Mouse (Mus musculus): Measurements from ENCODE around the gene Mthfd1l. TPM values are rescaled to one million over a fixed set of nuclear protein-coding genes. Genes with fewer than 3 reads are reported as not detected.

Gene Mthfd1l
- polyA plus RNA-seq, 1 experiment: 5.6 TPM

DNA sequence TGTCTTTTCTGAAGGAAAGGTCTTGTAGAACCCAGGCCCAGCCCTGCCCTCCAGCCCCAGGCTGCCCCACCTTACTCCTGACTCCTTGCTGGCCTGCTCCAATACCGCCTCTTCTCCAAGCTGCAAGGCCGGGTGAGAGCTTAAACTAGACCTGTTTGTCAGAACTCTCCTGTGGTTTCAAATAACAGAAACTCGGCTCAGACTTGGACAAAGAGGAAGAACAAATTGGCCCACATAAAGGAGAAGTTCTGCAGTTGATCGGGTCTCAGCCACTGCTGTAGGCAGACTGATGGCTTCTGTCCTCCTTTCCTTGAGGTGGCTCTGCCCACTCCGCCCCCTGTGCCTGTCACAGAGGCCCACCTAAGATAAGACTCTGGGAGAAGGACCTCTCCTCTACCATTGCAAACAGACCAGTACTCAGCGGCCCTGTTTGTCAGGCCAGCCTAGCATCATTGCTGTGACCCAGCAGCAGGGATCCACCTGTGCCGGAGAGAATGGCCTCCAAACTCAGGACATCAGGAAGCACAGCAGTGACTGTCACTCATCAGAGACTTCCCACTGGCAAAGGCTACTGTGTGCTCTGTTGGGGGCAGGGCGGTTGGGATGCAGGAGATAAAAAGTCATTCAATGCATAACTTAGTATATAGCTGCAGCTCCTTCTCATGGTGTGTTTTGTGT, 153.6 kb downstream of the Mthfd1l start:
- TF ChIP-seq CTCF (IDR thresholded peaks at IDR 0.05; ENCODE audit: low read depth, low read length) (no peak), POLR2A (IDR thresholded peaks at IDR 0.05; ENCODE audit: borderline replicate concordance, low read depth, low read length) (no peak)
- H3K4me1 ChIP-seq (ENCODE audit: control insufficient read depth, insufficient read depth, low read length): peaks cover 15% of the 10 kb centered on the region
- H3K27ac ChIP-seq (ENCODE audit: insufficient read depth, low read depth, low read length): peak overlapping the region; percentile 17; the same call in 1 of the 2 replicates
- no peak overlapping the region for H3K4me3 ChIP-seq (ENCODE audit: insufficient read depth, low read length)

DNA sequence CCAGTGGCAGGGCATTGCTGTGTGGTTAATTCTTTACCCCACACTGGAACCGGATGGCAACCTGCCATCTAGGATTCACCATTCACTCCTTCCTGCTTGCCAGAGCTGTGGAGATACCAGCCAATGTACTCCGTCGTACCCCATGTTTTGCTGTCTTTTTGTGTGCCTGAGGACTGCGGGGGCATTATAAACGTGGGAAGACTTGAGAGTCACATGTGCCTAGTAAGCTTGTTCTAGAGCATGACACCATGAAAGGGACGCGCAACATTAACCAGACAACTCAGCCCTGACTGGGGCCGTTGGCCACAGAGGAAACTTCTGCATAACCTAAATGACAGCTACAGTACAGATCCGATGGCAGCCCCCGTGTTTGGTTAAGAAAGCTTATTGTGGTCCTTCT, 155.5 kb downstream of the Mthfd1l start:
- H3K27ac ChIP-seq (ENCODE audit: insufficient read depth, low read depth, low read length): no peak overlapping the region
- H3K4me1 ChIP-seq (ENCODE audit: control insufficient read depth, insufficient read depth, low read length): peaks cover 7% of the 10 kb centered on the region
- TF ChIP-seq CTCF (IDR thresholded peaks at IDR 0.05; ENCODE audit: low read depth, low read length): no peak
- TF ChIP-seq POLR2A (IDR thresholded peaks at IDR 0.05; ENCODE audit: borderline replicate concordance, low read depth, low read length): no peak
- no peak overlapping the region for H3K4me3 ChIP-seq (ENCODE audit: insufficient read depth, low read length)

DNA sequence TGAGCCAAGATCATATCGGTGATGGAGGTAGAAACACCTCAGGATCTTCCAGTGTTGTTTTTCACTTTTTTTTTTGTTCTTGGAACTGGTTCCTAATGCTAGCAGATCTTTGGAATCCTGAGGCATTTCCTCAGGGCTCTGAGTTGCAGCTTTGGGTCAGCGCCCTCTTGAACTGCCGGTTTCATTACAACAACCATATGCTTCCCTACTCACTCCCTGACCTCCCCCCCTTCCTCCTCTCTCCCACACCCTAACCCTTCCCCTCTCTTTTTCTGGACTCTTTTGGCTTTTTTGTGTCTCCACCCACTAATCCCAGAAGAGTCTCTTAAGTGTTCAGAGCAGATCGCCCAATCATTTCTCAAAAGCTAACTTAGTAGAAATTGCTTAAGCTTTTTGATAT, 156.0 kb downstream of the Mthfd1l start:
- H3K4me1 ChIP-seq (ENCODE audit: control insufficient read depth, insufficient read depth, low read length): peaks cover 7% of the 10 kb centered on the region
- no peak overlapping the region for H3K27ac ChIP-seq (ENCODE audit: insufficient read depth, low read depth, low read length)
- TF ChIP-seq POLR2A (IDR thresholded peaks at IDR 0.05; ENCODE audit: borderline replicate concordance, low read depth, low read length): no peak
- TF ChIP-seq CTCF (IDR thresholded peaks at IDR 0.05; ENCODE audit: low read depth, low read length): no peak
- H3K4me3 ChIP-seq (ENCODE audit: insufficient read depth, low read length): no peak overlapping the region

DNA sequence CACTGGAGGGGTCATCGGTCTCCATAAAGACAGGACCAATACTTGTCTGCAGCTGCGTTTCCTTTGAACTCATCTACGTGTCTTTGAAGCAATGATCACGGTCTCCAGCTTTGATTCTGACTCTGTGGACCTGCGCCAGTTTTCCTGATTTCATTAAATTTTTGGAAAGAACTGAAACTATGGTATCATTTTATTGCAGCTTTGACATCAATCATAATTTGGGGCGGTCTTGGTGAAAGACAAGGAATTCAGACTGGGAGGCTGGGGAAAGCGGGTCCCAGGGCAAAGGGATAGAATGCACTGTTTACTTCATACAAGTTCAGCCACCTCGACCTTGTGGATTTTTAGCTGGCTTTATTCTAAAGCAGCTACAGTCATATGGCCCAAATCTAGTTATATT, 156.5 kb downstream of the Mthfd1l start:
- no peak for TF ChIP-seq POLR2A (IDR thresholded peaks at IDR 0.05; ENCODE audit: borderline replicate concordance, low read depth, low read length)
- no peak for TF ChIP-seq CTCF (IDR thresholded peaks at IDR 0.05; ENCODE audit: low read depth, low read length)
- Histone ChIP-seq H3K4me1 (ENCODE audit: control insufficient read depth, insufficient read depth, low read length) (peaks cover 7% of the 10 kb centered on the region), H3K27ac (ENCODE audit: insufficient read depth, low read depth, low read length) (no peak overlapping the region), H3K4me3 (ENCODE audit: insufficient read depth, low read length) (no peak overlapping the region)

DNA sequence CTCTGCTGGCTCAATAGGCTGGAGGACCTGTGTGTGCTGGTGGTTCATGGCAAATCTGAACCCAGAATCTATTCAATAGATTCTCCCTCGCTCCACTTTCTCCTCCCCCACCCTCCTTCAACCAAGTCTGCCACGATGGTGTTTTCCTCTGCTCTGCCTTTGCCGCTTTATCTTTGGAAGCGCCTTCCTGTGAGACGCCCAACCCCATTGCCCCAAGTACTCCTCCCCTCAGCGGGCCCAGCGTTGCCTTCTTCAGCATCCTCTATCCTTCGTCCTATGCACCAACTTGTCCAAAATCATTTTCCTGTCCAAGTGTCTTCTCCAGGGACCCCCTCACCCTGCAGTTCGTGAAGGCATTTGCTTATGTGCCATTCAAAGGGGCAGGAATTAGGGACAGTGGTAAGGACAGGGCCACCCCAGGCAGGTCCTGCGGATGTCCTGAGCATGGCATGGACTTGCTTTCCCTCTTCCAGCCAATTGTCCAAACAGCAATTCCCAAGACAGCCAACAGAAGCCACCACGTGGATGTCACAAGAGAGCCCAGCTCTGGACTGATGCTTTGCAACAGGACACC, 157.2 kb downstream of the Mthfd1l start:
- Histone ChIP-seq H3K4me3 (ENCODE audit: insufficient read depth, low read length) (no peak overlapping the region), H3K4me1 (ENCODE audit: control insufficient read depth, insufficient read depth, low read length) (peaks cover 7% of the 10 kb centered on the region), H3K27ac (ENCODE audit: insufficient read depth, low read depth, low read length) (no peak overlapping the region)
- TF ChIP-seq CTCF (IDR thresholded peaks at IDR 0.05; ENCODE audit: low read depth, low read length) (no peak), POLR2A (IDR thresholded peaks at IDR 0.05; ENCODE audit: borderline replicate concordance, low read depth, low read length) (no peak)

DNA sequence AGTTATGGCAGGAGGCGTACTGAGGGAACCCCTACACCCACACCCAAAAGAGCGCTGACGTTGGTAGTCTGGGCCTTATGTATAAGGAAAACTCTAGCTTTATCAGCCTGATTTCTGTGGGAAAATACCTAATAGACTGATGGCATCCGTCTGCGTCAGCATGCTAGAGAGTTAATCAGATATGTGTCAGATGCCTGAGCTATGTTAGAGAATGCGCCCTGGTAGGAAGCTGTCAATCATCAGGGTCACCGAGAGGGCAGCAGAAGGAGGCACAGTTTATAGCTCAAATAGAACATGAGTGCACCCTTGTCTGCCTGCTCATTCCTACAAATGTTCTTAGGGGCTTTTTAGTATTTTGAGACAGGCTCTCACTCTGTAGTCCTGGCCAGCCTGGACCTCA, 159.8 kb downstream of the Mthfd1l start:
- Histone ChIP-seq H3K4me3 (ENCODE audit: insufficient read depth, low read length) (no peak overlapping the region), H3K4me1 (ENCODE audit: control insufficient read depth, insufficient read depth, low read length) (no peaks in the 10 kb centered on the region), H3K27ac (ENCODE audit: insufficient read depth, low read depth, low read length) (no peak overlapping the region)
- no peak for TF ChIP-seq CTCF (IDR thresholded peaks at IDR 0.05; ENCODE audit: low read depth, low read length)
- no peak for TF ChIP-seq POLR2A (IDR thresholded peaks at IDR 0.05; ENCODE audit: borderline replicate concordance, low read depth, low read length)

DNA sequence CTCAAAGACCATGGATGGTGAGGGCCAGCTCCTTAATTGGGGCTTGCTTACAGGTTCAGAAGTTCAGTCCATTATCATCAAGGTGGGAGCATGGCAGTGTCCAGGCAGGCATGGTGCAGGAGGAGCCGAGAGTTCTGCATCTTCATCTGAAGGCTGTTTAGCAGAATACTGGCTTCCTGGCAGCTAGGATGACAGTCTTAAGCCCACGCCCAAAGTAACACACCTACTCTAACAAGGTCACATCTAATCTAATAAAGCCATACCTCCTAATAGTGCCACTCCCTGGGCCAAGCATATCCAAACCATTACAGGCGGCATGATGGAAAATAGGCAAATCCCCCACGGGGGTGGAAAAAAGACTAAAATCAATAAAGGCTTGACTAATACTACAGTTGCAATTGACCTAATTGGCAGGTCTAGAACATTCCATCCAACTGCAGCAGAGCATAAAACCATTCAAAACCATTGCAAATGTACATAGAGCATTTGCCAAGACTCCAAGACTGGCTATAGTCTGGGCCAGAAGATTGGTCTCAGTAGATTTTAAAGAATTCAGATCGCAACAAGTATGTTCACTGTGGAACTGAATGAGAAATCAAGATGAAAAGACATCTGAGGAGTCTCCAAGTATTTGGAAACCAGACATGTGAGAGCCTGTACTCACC, 162.3 kb downstream of the Mthfd1l start:
- H3K4me3 ChIP-seq (ENCODE audit: insufficient read depth, low read length): no peak overlapping the region
- no peaks in the 10 kb centered on the region for H3K4me1 ChIP-seq (ENCODE audit: control insufficient read depth, insufficient read depth, low read length)
- TF ChIP-seq CTCF (IDR thresholded peaks at IDR 0.05; ENCODE audit: low read depth, low read length) (no peak), POLR2A (IDR thresholded peaks at IDR 0.05; ENCODE audit: borderline replicate concordance, low read depth, low read length) (no peak)
- H3K27ac ChIP-seq (ENCODE audit: insufficient read depth, low read depth, low read length): no peak overlapping the region

DNA sequence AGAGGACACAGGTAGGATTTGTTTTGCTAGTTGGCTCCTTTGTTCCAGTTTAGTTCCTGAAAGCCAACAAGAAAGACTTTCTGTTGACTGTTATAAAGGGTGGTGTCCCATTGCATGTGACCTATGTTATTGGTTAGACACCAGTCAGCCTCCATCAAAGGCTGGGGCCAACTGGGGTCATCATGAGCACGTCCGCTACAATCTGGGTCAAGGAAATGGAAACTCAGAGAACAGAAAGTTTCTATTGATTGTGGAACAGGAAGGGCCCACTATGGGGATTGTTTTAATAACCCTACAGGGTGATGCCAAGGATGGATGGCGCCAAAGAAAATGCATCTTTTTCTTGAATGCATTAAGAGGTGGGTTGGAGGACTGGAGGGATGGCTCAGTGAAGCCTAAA, 166.6 kb downstream of the Mthfd1l start:
- no peak overlapping the region for H3K4me3 ChIP-seq (ENCODE audit: insufficient read depth, low read length)
- no peaks in the 10 kb centered on the region for H3K4me1 ChIP-seq (ENCODE audit: control insufficient read depth, insufficient read depth, low read length)
- no peak for TF ChIP-seq POLR2A (IDR thresholded peaks at IDR 0.05; ENCODE audit: borderline replicate concordance, low read depth, low read length)
- TF ChIP-seq CTCF (IDR thresholded peaks at IDR 0.05; ENCODE audit: low read depth, low read length): no peak
- H3K27ac ChIP-seq (ENCODE audit: insufficient read depth, low read depth, low read length): no peak overlapping the region

DNA sequence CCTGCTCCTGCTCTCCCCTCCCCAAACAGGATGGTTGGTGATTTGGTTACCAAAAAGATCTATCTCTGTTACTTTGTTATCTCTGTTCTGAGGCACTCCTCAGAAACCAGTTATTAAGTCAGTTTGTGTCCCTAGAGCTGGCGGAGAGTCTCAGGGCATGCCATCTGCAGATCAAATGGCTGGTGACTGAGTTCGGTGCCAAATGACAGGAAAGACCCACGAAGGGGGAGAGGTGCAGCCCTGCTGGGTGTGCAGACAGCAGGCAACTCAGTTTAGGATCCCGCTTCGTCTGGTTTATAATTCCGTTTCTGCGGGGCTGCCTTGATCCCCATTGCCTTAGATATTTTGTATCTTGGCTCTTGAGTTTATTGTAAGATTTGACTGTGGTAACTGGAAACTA, 168.8 kb downstream of the Mthfd1l start:
- TF ChIP-seq POLR2A (IDR thresholded peaks at IDR 0.05; ENCODE audit: borderline replicate concordance, low read depth, low read length) (no peak), CTCF (IDR thresholded peaks at IDR 0.05; ENCODE audit: low read depth, low read length) (no peak)
- H3K4me1 ChIP-seq (ENCODE audit: control insufficient read depth, insufficient read depth, low read length): no peaks in the 10 kb centered on the region
- no peak overlapping the region for H3K4me3 ChIP-seq (ENCODE audit: insufficient read depth, low read length)
- no peak overlapping the region for H3K27ac ChIP-seq (ENCODE audit: insufficient read depth, low read depth, low read length)

DNA sequence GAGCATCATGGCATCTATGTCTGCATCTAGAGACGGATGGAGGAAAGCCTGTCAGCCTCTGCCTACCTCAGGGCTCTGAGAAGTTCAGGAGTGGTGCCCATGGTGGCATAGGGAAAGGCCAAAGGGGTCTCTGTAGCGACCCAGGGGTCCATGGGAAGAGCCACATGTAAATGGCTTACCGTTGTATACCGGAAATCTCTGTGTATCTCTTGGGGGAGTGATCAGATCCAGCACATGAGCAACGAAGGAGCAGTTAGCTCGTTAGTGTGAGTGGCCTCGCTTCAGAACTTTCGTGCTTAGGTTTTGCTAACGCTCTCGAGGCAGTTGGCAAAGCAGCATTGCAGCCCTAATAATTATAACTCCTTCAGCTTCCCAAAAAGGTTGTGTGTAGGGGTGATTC, 169.9 kb downstream of the Mthfd1l start:
- TF ChIP-seq CTCF (IDR thresholded peaks at IDR 0.05; ENCODE audit: low read depth, low read length) (no peak), POLR2A (IDR thresholded peaks at IDR 0.05; ENCODE audit: borderline replicate concordance, low read depth, low read length) (no peak)
- H3K4me3 ChIP-seq (ENCODE audit: insufficient read depth, low read length): no peak overlapping the region
- no peaks in the 10 kb centered on the region for H3K4me1 ChIP-seq (ENCODE audit: control insufficient read depth, insufficient read depth, low read length)
- H3K27ac ChIP-seq (ENCODE audit: insufficient read depth, low read depth, low read length): no peak overlapping the region

Measured in bone marrow macrophage, adult 2 months (primary cell).